In the genomic region with DNA sequence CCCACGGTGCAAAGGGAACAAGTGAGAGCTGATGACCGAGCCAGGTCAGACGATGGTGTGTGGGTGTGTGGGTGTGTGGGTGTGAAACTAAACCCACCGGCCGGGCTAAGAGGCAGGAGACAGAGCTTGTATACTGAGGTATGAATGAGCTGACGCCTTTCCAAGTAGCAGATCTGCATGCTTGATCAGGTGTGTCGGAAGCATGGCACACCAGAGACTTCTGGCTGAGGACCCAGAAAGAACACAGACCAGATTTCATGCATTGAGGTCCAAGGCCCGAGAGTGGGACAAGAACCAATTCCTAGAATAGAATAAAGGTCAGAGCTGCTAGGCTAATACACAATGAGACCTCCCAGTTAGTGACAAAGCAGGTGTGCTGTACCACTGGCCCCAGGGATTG, we compare ENCODE assay signal across 37 mouse cellular contexts. TPM values are rescaled to one million over a fixed set of nuclear protein-coding genes. Genes with fewer than 3 reads are reported as not detected.
"Had no signal": no experiment of that assay in that cellular context is flagged by ENCODE, and none has a peak within 500 bp of the region (broad histone marks: within the 10 kb centered on the region; RNA-seq: fewer than 3 reads in every experiment).

No protein-coding gene starts in this region.

- H3K4me3 ChIP-seq: limb, embryonic 10.5 days; limb, embryonic 12.5 days; limb, embryonic 13.5 days; limb, embryonic 15.5 days; liver, embryonic 12.5 days; liver, embryonic 13.5 days; liver, embryonic 15.5 days; lung, embryonic 15.5 days; megakaryocyte, embryonic 14.5 days; midbrain, embryonic 10.5 days; midbrain, embryonic 12.5 days; midbrain, embryonic 13.5 days; midbrain, embryonic 15.5 days; myocyte; neural tube, embryonic 12.5 days; neural tube, embryonic 13.5 days had no signal

- DNase-seq: left cerebral cortex, postnatal 4 days; liver; liver, embryonic 13.5 days; liver, postnatal 0 days; lung, adult 18-20 months; lung, adult 2 months; lung, embryonic 14.5 days; lung, postnatal 10 days; lung, postnatal 14 days; lung, postnatal 36 days; lung, postnatal 4 days; midbrain, embryonic 14.5 days had no signal

- H3K27ac ChIP-seq: limb, embryonic 10.5 days; limb, embryonic 12.5 days; limb, embryonic 13.5 days; limb, embryonic 15.5 days; liver, embryonic 12.5 days; liver, embryonic 13.5 days; liver, embryonic 14.5 days; liver, embryonic 15.5 days; lung, embryonic 15.5 days; macrophage; midbrain, embryonic 10.5 days; midbrain, embryonic 12.5 days; midbrain, embryonic 13.5 days; midbrain, embryonic 15.5 days; neural tube, embryonic 12.5 days; neural tube, embryonic 13.5 days had no signal

RNA-seq across cellular contexts. Expression of gene Mras, which starts 1.9 kb away (rescaled TPM):
- total RNA-seq: megakaryocyte-erythroid progenitor cell, adult 5-6 weeks; monocyte, adult 5-6 weeks had no signal

RNA-seq across cellular contexts. Expression of gene Nme9, which starts 12.2 kb away (rescaled TPM):
- total RNA-seq: left cerebral cortex, postnatal 10 days; left cerebral cortex, postnatal 14 days; left cerebral cortex, postnatal 36 days; liver, adult 2 months; megakaryocyte progenitor cell, adult 5-6 weeks; megakaryocyte, adult 5-6 weeks; monocyte, adult 5-6 weeks had no signal
